Mouse (Mus musculus) gastrocnemius, postnatal 14 days (tissue): ENCODE measurements around the gene Gm14393. TPM values are rescaled to one million over a fixed set of nuclear protein-coding genes. Genes with fewer than 3 reads are reported as not detected.
"Not testable (repeated sequence)": the region's sequence is repeated elsewhere in the genome, so short reads cannot be mapped to it uniquely, and the experiment has no call there.

Source experiments
- DNase-seq: peaks from one replicate; pipeline ENCODE4 v3.0.0; 2021; ENCODE audit warnings: mixed read lengths
- intact Hi-C: fragments of 180-260 bp; cut with DNase I; formaldehyde crosslinking; loops from one replicate; pipeline ENCODE4 v1.15.1; 2025; ENCODE audit warnings: low total_unique reads
- long read RNA-seq, 2 experiments: library from polyadenylated mRNA; stranded (forward); transcript quantifications; one replicate each; pipeline ENCODE4 v2.0.0; 2021
- total RNA-seq, 2 experiments: library from RNA; stranded (reverse); gene quantifications; 2 replicates each; pipeline ENCODE4 v1.2.3; 2021

Gm14393 gene
- total RNA-seq, result not detected
- long read RNA-seq, experiment 1, result 0 reads
- long read RNA-seq, experiment 2, result 0 reads

- intact Hi-C loops, DNase-seq: not testable (repeated sequence)
These were observed at the start of gene Gm14393 for GRCm38 (mm10) chr2:175067681-175068261. Gm14393 (minus strand) TSS chr2:175067781.

GRCm38 (mm10) chr2:175044268-175044667 lies 23.3 kb downstream of the Gm14393 start:
- DNase-seq, intact Hi-C loops: not testable (repeated sequence)

Other genes with a start within 250 kb of the Gm14393 start
- not detected for gene Gm14444, start 57.5 kb downstream of the Gm14393 start, total RNA-seq
- gene Gm14399, start 74.2 kb upstream of the Gm14393 start, total RNA-seq, result 1 to 10 TPM; 4.1 to 4.3 TPM
- gene Gm14443, start 108.1 kb upstream of the Gm14393 start, total RNA-seq, result under 1 TPM; 0.70 to 0.78 TPM
- gene Gm14391, start 139.1 kb upstream of the Gm14393 start, total RNA-seq, result 10 to 100 TPM; 23.9 to 24.2 TPM
- 1 to 10 TPM; 4.2 to 7.2 TPM for gene Gm14440, start 207.3 kb upstream of the Gm14393 start, total RNA-seq